Mouse (Mus musculus) adrenal gland, postnatal 14 days (tissue): ENCODE results near the gene Orm2. TPM values are rescaled to one million over a fixed set of nuclear protein-coding genes. Genes with fewer than 3 reads are reported as not detected.

Source experiments
- DNase-seq: peaks from one replicate; pipeline ENCODE4 v3.0.0; 2021; ENCODE audit warnings: mixed read lengths
- total RNA-seq: library from RNA; stranded (reverse); gene quantifications from 2 replicates; pipeline ENCODE4 v1.2.3, GENCODE M21; 2021

The Orm2 gene
- total RNA-seq, 1 experiment from 2014 or later, result 1.9 TPM

GRCm38 (mm10) chr4:63377483-63377882, 15.2 kb downstream of the Orm2 start:
- DNase-seq, result no peak

- DNase-seq, result no peak
Observed at GRCm38 (mm10) chr4:63382676-63383369, 20.6 kb downstream of the Orm2 start.

- no peak for DNase-seq
Observed at GRCm38 (mm10) chr4:63383474-63383873, 21.2 kb downstream of the Orm2 start.

GRCm38 (mm10) chr4:63384262-63384661, 22.0 kb downstream of the Orm2 start:
- no peak for DNase-seq

GRCm38 (mm10) chr4:63385253-63385652, 23.0 kb downstream of the Orm2 start:
- DNase-seq, result peak; percentile 50

- DNase-seq, result no peak
Observed at GRCm38 (mm10) chr4:63385784-63386183, 23.5 kb downstream of the Orm2 start.

- DNase-seq, result no peak
Observed at GRCm38 (mm10) chr4:63388029-63388428, 25.8 kb downstream of the Orm2 start.

GRCm38 (mm10) chr4:63389121-63389886, 27.1 kb downstream of the Orm2 start:
- no peak for DNase-seq

GRCm38 (mm10) chr4:63389887-63390528, 27.8 kb downstream of the Orm2 start:
- no peak for DNase-seq

- no peak for DNase-seq
Observed at GRCm38 (mm10) chr4:63391322-63391721, 29.1 kb downstream of the Orm2 start.

- DNase-seq, result no peak
Observed at GRCm38 (mm10) chr4:63397981-63398537, 35.8 kb downstream of the Orm2 start.

GRCm38 (mm10) chr4:63398854-63399609, 36.8 kb downstream of the Orm2 start:
- DNase-seq, result peak; percentile 46

GRCm38 (mm10) chr4:63399691-63400270, 37.5 kb downstream of the Orm2 start:
- DNase-seq, result no peak

- no peak for DNase-seq
Observed at GRCm38 (mm10) chr4:63400541-63401306, 38.5 kb downstream of the Orm2 start.

GRCm38 (mm10) chr4:63401620-63402019, 39.4 kb downstream of the Orm2 start:
- no peak for DNase-seq

GRCm38 (mm10) chr4:63402056-63402455, 39.8 kb downstream of the Orm2 start:
- DNase-seq, result no peak

- peak; percentile 44 for DNase-seq
Observed at GRCm38 (mm10) chr4:63402558-63402957, 40.3 kb downstream of the Orm2 start.

- DNase-seq, result peak; percentile 95
Observed at GRCm38 (mm10) chr4:63403040-63403959, 41.1 kb downstream of the Orm2 start, which contains the start of gene Akna. Akna (minus strand) TSS chr4:63403354.

- peak; percentile 39 for DNase-seq
Observed at GRCm38 (mm10) chr4:63404205-63404604, 42.0 kb downstream of the Orm2 start.

- DNase-seq, result no peak
Observed at GRCm38 (mm10) chr4:63405051-63405450, 42.8 kb downstream of the Orm2 start.
